Mouse (Mus musculus): ENCODE results near the gene Setd6.

GRCm38 (mm10) chr8:95690929-95691541 is 24.6 kb upstream of the Setd6 start:
- no peak for TF ChIP-seq POLR2A (IDR thresholded peaks at IDR 0.05; ENCODE audit: low read depth, low read length)
- no peak for TF ChIP-seq CTCF (IDR thresholded peaks at IDR 0.05; ENCODE audit: extremely low read depth, insufficient read depth, insufficient read length, insufficient replicate concordance)

Measured in spleen, adult 2 months (tissue).